Mouse (Mus musculus) G1E (cell line): ENCODE measurements around the gene Junb.

ENCODE experiments used
- CTCF ChIP-seq: IDR thresholded peaks from 2 replicates; pipeline ENCODE4 v1.5.1; 2012; ENCODE audit warnings: low read depth, low read length, inconsistent platforms, mixed read lengths
- GATA1 ChIP-seq: IDR thresholded peaks from 2 replicates; pipeline ENCODE4 v1.6.1; 2012; ENCODE audit warnings: borderline replicate concordance, low read length, inconsistent platforms, mixed read lengths
- GATA2 ChIP-seq: IDR thresholded peaks from 2 replicates; pipeline ENCODE4 v1.6.1; 2012; ENCODE audit warnings: low read depth, low read length, inconsistent platforms, borderline replicate concordance
- POLR2AphosphoS5 ChIP-seq: IDR thresholded peaks from 2 replicates; pipeline ENCODE4 v1.6.1; 2012; ENCODE audit warnings: low read depth, low read length, inconsistent platforms; ENCODE audit not compliant: insufficient replicate concordance
- TAL1 ChIP-seq: conservative IDR thresholded peaks from 2 replicates; pipeline ENCODE4 v1.6.1; 2012; ENCODE audit warnings: low read depth, low read length, inconsistent platforms, mixed read lengths

GRCm38 (mm10) chr8:84935489-84935888, 43.0 kb downstream of the Junb start:
- no peak for TF ChIP-seq GATA1
- TF ChIP-seq CTCF, result no peak
- no peak for TF ChIP-seq TAL1
- TF ChIP-seq POLR2AphosphoS5, result no peak
- TF ChIP-seq GATA2, result no peak
